Mouse (Mus musculus): Measurements from ENCODE around the gene Mmp17.

DNA sequence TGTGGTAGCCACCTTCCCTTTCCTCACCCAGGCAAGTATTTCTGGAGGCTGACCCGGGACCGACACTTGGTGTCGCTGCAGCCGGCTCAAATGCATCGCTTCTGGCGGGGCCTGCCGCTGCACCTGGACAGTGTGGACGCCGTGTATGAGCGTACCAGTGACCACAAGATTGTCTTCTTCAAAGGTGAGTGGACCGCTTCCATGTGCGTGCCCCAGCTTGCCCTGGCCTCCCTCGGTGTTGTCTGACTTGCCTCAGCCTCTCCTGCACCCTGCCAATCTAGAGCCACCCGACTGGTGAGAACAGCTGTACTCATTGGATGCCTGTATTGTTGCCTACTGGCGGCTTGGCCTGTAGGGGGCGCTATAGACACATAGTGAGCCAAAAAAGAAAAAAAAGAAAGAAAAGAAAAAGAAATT is 18.1 kb downstream of the Mmp17 start:
- TF ChIP-seq POLR2A (IDR thresholded peaks at IDR 0.05; ENCODE audit: low read depth, low read length) (no peak), CTCF (conservative IDR thresholded peaks at IDR 0.05; ENCODE audit: insufficient read depth, insufficient read length, low read depth, low read length) (peak; percentile 45)

All from kidney, adult 2 months (tissue).